Mouse (Mus musculus) ES-Bruce4 (cell line): ENCODE data around the gene Pik3c2b.

Experiments
- CTCF ChIP-seq: IDR thresholded peaks from one replicate; pipeline ENCODE4 v1.8.1; 2011; ENCODE audit warnings: low read depth, low read length
- POLR2A ChIP-seq: IDR thresholded peaks from one replicate; pipeline ENCODE4 v1.8.1; 2011; ENCODE audit warnings: low read length; ENCODE audit not compliant: insufficient read depth

- TF ChIP-seq CTCF, result no peak
- TF ChIP-seq POLR2A, result no peak
Observed at GRCm38 (mm10) chr1:133133425-133133824, 88.0 kb downstream of the Pik3c2b start.
